Mouse (Mus musculus): ENCODE data around the gene Pnkd. TPM values are rescaled to one million over a fixed set of nuclear protein-coding genes. Genes with fewer than 3 reads are reported as not detected.
A peak's percentile ranks its signal among the peaks of the same experiment; 100 is the strongest.

Gene Pnkd
- 63.0 and 63.5 TPM in 2 replicates for polyA plus RNA-seq (2012; rRNA removed)

DNA sequence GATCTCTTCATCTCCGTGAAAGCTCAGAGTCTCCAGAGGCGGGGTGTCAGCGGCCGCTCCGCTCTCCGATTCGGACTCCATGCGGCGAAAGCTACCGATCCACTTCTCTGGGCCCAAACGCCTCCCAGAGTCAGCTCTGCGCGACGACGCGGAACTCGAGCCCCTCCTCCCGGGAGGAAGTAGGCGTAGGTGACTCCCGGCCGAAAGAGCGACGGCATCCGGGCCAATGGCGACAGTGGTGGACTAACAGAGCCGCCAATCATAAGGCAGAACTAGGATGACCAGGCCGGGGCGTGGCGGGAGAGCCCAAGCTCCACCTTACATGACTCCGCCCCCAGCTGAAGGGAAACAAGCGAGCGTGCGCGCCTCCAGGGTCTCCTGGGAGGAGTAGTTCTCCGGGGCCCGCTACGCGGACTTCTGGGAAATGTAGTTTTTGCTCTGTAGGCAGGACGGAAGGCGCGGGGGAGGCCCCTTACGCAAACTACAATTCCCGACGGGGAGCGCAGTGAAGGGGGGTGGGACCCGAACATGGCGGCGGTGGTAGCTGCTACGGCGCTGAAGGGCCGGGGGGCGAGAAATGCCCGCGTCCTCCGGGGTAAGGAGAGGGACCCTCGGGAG, at the start of gene Pnkd, which contains the start of gene Aamp:
Gene Pnkd (plus strand): TSS at position 388 of the 618 bp plus-strand sequence.
Gene Aamp (minus strand): TSS at position 196 of the 618 bp plus-strand sequence.
- TF ChIP-seq POLR2A (IDR thresholded peaks at IDR 0.05; ENCODE audit: borderline replicate concordance, extremely low read depth, low read depth, low read length), result peak; percentile 82; the same call in 1 of the 2 replicates
- no peak for TF ChIP-seq CTCF (IDR thresholded peaks at IDR 0.05; ENCODE audit: insufficient read depth, low read length)
- peak within 1 kb of the TSS; percentile 77 for H3K4me3 ChIP-seq (replicated peaks; ENCODE audit: extremely low read depth, low read depth, low read length)
- peaks cover 13% of the 10 kb centered on the region for H3K4me1 ChIP-seq (ENCODE audit: control insufficient read depth, insufficient read depth, low read length)
- peak; percentile 99 for DNase-seq
- WGBS, result 1% methylated on average over 56 of the region's 56 CpGs

DNA sequence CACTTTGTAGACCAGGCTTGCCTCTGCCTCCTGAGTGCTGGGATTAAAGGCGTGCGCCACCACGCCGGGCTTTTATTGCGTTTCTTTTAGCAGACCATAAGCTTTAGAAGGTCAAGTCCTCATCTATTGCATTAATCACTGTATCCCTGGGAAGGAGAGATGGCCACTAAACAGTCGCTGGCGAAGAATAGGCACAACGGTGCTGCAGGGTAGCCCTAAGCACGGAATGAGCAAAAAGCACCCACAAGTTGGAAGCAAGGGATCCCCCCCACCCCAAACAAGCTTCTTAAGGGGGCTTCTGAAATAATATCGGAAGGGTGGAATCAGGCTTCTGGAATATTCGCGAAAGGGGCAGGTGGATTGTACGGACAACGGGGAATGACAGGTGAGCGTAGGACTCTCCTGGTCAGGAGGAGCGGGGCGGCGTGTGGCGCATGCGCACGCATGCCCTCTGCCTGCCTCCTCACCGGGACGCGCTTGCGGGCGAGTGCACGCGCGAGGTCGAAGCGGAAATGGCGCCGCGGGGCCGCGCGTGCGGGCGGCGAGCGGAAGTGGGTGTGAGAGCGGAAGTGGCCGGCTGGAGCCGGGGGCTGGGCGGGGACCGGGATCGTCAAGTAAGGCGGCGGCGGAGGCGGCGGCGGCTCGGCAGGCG, 48.7 kb upstream of the Pnkd start, which contains the start of gene Arpc2:
Gene Arpc2 (plus strand): TSS at position 147 of the 652 bp plus-strand sequence.
- TF ChIP-seq CTCF (IDR thresholded peaks at IDR 0.05; ENCODE audit: insufficient read depth, low read length), result no peak
- peak; percentile 99 for TF ChIP-seq POLR2A (IDR thresholded peaks at IDR 0.05; ENCODE audit: borderline replicate concordance, extremely low read depth, low read depth, low read length)
- 3% methylated on average over 40 of the region's 55 CpGs for WGBS
- Histone ChIP-seq H3K4me1 (ENCODE audit: control insufficient read depth, insufficient read depth, low read length) (peaks cover 16% of the 10 kb centered on the region), H3K4me3 (replicated peaks; ENCODE audit: extremely low read depth, low read depth, low read length) (peak within 1 kb of the TSS; percentile 81)
- DNase-seq, result peak; percentile 97

DNA sequence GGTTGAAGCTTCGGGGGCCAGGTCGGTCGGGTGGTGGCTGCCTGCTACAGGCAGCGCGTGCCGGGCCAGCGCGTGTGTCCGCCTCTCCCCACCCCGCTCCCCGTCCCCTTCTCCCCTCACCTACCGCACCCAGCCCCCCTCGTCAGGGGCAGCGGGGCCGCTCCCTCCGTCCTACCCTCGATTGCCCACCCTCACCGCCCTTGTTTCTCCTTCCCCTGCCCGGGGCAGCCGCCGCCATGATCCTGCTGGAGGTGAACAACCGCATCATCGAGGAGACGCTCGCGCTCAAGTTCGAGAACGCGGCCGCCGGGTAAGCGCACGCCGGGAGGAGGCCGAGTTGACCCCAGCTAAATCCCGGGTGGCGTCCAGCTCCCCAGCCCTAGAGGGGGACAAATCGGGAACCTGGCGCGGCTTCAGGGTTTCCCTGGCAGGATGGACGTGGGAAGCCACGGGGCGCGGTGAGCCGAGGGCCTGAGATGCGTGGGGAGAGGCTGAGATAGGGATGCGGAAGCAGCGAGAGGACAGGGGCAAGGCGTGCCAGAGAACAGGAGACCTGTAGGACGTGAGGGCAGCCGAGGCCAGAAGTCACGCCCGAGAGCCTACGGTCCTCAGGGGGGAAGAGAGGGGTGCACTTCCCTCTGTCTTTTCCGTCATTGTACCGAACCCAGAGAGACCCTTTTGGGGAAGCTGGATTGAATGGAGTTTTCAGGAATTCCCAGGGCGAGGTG, 48.0 kb upstream of the Pnkd start:
- TF ChIP-seq POLR2A (IDR thresholded peaks at IDR 0.05; ENCODE audit: borderline replicate concordance, extremely low read depth, low read depth, low read length) (peak; percentile 28; the same call in 1 of the 2 replicates), CTCF (IDR thresholded peaks at IDR 0.05; ENCODE audit: insufficient read depth, low read length) (no peak)
- peaks cover 19% of the 10 kb centered on the region for H3K4me1 ChIP-seq (ENCODE audit: control insufficient read depth, insufficient read depth, low read length)
- WGBS, result under 1% methylated on average over 53 of the region's 57 CpGs
- DNase-seq, result peak; percentile 60
- peak overlapping the region; percentile 81 for H3K4me3 ChIP-seq (replicated peaks; ENCODE audit: extremely low read depth, low read depth, low read length)

DNA sequence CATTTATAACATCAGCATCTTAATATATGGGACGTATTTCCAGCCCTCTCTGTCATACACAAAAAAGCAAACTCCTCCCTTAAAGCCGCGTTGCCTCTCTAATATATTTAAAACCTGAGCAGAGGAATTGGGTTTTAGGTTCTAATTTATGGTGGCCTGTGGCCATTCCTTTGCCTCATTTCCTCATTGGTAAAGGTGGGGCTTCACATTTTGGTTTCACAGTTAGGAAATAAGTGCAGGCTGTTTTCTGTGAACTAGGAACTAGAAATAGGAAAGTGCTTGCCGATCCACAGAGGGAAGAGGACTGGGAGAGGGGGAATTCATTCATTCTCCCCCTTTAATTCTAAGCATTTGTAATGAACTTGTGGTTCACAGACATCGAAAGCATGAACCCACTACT, 47.1 kb upstream of the Pnkd start:
- H3K4me3 ChIP-seq (replicated peaks; ENCODE audit: extremely low read depth, low read depth, low read length), result peak overlapping the region; percentile 41
- 9% methylated on average over 5 of the region's 5 CpGs for WGBS
- H3K4me1 ChIP-seq (ENCODE audit: control insufficient read depth, insufficient read depth, low read length), result peaks cover 25% of the 10 kb centered on the region
- DNase-seq, result no peak
- no peak for TF ChIP-seq CTCF (IDR thresholded peaks at IDR 0.05; ENCODE audit: insufficient read depth, low read length)
- TF ChIP-seq POLR2A (IDR thresholded peaks at IDR 0.05; ENCODE audit: borderline replicate concordance, extremely low read depth, low read depth, low read length), result no peak

GRCm38 (mm10) chr1:74238136-74238535, 46.6 kb upstream of the Pnkd start:
- no peak for DNase-seq
- TF ChIP-seq POLR2A (IDR thresholded peaks at IDR 0.05; ENCODE audit: borderline replicate concordance, extremely low read depth, low read depth, low read length) (no peak), CTCF (IDR thresholded peaks at IDR 0.05; ENCODE audit: insufficient read depth, low read length) (no peak)
- 28% methylated on average over 1 of the region's 1 CpGs for WGBS
- H3K4me1 ChIP-seq (ENCODE audit: control insufficient read depth, insufficient read depth, low read length), result peaks cover 25% of the 10 kb centered on the region
- peak overlapping the region; percentile 41 for H3K4me3 ChIP-seq (replicated peaks; ENCODE audit: extremely low read depth, low read depth, low read length)

GRCm38 (mm10) chr1:74239162-74239561, 45.6 kb upstream of the Pnkd start:
- TF ChIP-seq POLR2A (IDR thresholded peaks at IDR 0.05; ENCODE audit: borderline replicate concordance, extremely low read depth, low read depth, low read length) (no peak), CTCF (IDR thresholded peaks at IDR 0.05; ENCODE audit: insufficient read depth, low read length) (no peak)
- no peak for DNase-seq
- no peak overlapping the region for H3K4me3 ChIP-seq (replicated peaks; ENCODE audit: extremely low read depth, low read depth, low read length)
- H3K4me1 ChIP-seq (ENCODE audit: control insufficient read depth, insufficient read depth, low read length), result peaks cover 26% of the 10 kb centered on the region
- 21% methylated on average over 7 of the region's 7 CpGs for WGBS

- TF ChIP-seq POLR2A (IDR thresholded peaks at IDR 0.05; ENCODE audit: borderline replicate concordance, extremely low read depth, low read depth, low read length) (no peak), CTCF (IDR thresholded peaks at IDR 0.05; ENCODE audit: insufficient read depth, low read length) (no peak)
- H3K4me3 ChIP-seq (replicated peaks; ENCODE audit: extremely low read depth, low read depth, low read length), result no peak overlapping the region
- peaks cover 30% of the 10 kb centered on the region for H3K4me1 ChIP-seq (ENCODE audit: control insufficient read depth, insufficient read depth, low read length)
- peak; percentile 23 for DNase-seq
- 16% methylated on average over 11 of the region's 11 CpGs for WGBS
These were observed 45.1 kb upstream of the Pnkd start for GRCm38 (mm10) chr1:74239618-74240017.

GRCm38 (mm10) chr1:74240311-74240710, 44.4 kb upstream of the Pnkd start:
- TF ChIP-seq CTCF (IDR thresholded peaks at IDR 0.05; ENCODE audit: insufficient read depth, low read length), result no peak
- TF ChIP-seq POLR2A (IDR thresholded peaks at IDR 0.05; ENCODE audit: borderline replicate concordance, extremely low read depth, low read depth, low read length), result no peak
- WGBS, result 19% methylated on average over 6 of the region's 6 CpGs
- Histone ChIP-seq H3K4me3 (replicated peaks; ENCODE audit: extremely low read depth, low read depth, low read length) (no peak overlapping the region), H3K4me1 (ENCODE audit: control insufficient read depth, insufficient read depth, low read length) (peaks cover 33% of the 10 kb centered on the region)
- DNase-seq, result no peak

- H3K4me1 ChIP-seq (ENCODE audit: control insufficient read depth, insufficient read depth, low read length), result peaks cover 34% of the 10 kb centered on the region
- no peak for DNase-seq
- TF ChIP-seq POLR2A (IDR thresholded peaks at IDR 0.05; ENCODE audit: borderline replicate concordance, extremely low read depth, low read depth, low read length) (no peak), CTCF (IDR thresholded peaks at IDR 0.05; ENCODE audit: insufficient read depth, low read length) (no peak)
- no peak overlapping the region for H3K4me3 ChIP-seq (replicated peaks; ENCODE audit: extremely low read depth, low read depth, low read length)
- WGBS, result 25% methylated on average over 4 of the region's 4 CpGs
These were observed 43.9 kb upstream of the Pnkd start for GRCm38 (mm10) chr1:74240832-74241231.
